Mouse (Mus musculus) embryo, embryonic 10 days (tissue): ENCODE results near the gene Mov10.

Experiments
- DNase-seq: peaks from one replicate; pipeline ENCODE4 v3.0.0-alpha.2; 2015; ENCODE audit warnings: low spot score

Gene Mov10

GRCm38 (mm10) chr3:104805539-104805938 lies 12.8 kb downstream of the Mov10 start:
- no peak for DNase-seq

- no peak for DNase-seq
Observed at GRCm38 (mm10) chr3:104804312-104804711, 14.1 kb downstream of the Mov10 start.

DNA sequence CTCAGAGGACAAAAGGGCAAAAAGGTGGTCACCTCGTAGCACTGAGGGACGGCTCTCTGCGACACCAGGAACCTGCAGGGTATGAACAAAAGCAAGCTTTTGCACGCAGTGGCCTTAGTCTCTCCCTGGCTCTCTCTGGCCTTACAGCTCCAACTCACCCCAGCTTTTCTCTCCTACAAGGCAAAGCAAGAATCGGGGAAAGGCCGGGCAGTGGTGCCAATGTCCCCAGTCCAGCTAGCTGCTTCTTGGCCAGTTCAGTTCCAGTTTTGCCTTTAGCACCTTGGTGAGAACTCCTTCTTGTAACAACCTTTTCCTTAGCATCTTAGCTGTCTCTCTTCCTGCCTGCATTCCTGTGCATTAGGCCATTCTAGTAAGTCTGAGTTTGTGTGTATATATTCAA lies 16.9 kb downstream of the Mov10 start:
- no peak for DNase-seq

DNA sequence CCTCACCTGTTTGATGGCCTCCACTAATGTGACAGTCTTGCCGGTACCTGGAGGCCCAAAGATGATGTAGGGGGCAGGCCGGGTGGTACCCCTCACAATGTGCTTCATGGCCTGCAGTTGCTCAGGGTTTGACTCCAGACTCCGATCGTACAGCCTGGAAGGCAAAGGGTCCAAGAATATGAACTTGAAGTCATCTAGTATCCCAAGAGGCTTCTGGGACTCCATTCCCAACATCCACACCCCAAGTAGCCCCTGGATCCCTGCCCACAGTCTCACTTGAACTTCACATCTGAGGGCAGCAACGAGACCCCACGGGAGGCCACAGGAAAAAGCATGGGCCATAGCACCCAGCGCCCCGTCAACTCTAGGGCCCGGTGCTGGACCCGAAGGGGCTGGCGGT lies 17.7 kb downstream of the Mov10 start:
- no peak for DNase-seq

GRCm38 (mm10) chr3:104796430-104797082 lies 21.8 kb downstream of the Mov10 start:
- no peak for DNase-seq

GRCm38 (mm10) chr3:104795661-104796340 lies 22.6 kb downstream of the Mov10 start:
- DNase-seq: no peak

GRCm38 (mm10) chr3:104794953-104795470 lies 23.4 kb downstream of the Mov10 start:
- no peak for DNase-seq

DNA sequence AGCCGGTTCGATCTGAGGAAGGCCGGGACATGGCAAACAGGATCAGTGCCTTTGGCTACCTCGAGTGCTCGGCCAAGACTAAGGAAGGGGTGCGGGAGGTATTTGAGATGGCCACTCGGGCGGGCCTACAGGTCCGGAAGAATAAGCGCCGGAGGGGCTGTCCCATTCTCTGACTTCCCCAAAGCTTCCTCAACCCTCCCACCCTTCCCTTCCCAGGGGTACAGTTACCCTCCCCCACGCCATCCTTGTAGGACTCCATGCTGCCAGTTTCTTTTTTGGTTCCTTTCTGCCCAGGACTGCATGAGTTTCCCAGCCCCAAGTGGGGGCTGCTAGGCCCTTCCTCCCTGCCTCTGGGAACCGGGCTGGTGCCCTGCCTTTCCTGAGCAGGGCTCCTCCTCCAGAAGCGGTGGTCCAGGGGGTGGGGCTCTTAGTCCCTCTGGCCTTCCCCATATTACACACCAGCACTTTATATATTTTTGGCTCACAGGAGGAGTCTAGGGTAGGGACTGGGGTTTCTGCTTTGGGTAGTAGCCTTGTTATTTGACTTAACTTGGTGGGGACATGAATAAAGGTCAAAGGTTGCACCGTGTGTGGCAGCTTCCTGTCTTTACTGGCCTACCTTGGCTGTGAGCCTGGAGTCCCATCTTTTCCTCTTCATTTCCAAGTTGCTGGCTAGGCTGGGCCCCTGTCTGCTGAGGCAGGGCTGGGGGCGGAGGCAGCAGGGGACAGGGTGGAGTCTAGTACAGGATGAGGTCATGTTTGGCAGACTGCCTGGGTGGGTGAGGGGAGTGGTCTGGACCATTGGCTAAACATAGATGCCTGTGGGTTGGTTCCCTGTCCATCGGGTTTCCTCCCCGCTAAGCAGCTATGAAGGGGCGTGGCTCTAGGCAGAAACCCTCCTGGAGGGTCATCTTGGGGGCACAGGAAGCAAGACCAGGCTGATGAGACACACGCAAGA lies 24.2 kb downstream of the Mov10 start:
- DNase-seq: peak; percentile 94

- no peak for DNase-seq
Observed at GRCm38 (mm10) chr3:104792360-104793270, 25.7 kb downstream of the Mov10 start.

- no peak for DNase-seq
Observed at GRCm38 (mm10) chr3:104791671-104792070, 26.7 kb downstream of the Mov10 start.

DNA sequence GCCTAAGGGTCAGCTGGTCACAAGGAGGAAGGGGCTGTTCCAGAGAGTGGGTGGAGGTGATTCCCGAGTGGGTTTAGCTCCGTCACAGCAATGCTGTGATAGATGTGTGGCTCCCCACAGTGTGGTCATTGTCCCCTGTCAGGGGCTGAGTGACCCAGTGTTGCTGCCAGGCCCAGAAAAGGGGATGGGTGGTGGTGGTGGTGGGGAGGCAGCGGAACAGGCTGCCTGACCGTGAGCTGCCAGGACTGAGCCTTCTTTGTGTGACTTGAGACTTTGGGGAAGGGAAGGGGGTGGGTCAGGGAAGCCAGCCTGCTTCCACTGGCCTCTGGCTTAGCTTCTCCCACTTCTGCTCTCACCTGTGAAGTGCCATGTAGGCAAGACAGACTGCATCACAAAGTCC lies 27.3 kb downstream of the Mov10 start:
- no peak for DNase-seq

DNA sequence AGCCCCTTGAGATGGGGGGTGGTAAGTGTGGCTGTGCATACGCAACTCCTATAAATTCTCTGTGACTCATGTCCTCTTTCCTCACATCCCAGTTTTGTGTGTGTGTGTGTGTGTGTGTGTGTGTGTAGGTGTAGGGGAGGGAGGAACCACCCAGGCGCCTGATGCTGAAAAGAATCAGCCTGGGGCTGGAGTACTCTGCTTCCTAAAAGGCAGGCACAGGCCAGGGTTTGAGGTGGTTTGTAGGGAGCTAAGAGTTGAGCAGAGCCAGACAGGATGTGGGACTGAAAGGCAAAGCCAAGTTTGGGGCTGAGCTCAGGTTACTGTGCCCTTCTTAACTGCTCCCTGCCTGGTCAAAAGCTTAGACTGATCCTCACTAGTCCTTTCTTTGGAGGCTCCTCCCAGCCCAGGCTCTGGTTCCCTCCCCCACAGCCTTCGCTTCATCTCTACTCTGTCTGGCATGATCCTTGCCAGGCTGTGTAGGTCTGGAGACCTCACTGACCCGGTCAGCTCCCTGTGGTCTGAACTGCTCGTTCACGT lies 27.9 kb downstream of the Mov10 start:
- peak; percentile 83 for DNase-seq

DNA sequence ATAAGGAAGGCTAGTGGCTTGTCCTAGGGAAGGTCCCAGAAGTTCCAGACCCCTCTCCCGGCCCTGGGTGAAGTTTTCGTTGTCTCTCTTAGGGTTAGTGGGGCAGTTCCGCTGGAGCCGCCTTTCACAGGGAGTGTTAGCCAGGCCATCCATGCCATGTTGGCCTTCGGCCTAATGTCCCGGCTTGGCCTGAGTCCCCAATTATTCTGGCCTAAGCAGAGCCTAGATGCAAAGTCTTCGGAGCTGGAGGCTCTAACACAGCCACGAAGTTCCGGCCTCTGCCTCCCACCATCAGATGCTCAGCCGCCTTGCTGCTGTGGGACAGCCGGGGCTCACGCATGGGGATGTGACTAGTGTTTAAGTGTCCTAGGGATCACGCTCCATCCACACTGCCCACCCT lies 28.5 kb downstream of the Mov10 start:
- no peak for DNase-seq

DNA sequence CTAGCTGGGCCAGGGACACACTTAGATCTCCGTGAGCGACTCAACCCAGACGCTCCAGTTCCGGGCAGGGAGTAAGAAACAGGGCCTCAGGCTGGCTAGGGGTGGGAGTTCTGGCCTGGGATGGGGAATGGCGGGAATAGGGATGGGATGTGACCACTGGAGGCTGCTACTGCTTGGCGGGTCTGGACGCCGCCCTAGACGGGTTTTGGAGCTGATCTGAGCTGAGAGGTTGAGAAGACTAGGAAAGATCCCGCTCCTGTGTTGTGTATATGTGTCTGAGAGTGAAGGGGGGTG lies 29.1 kb downstream of the Mov10 start:
- DNase-seq: peak; percentile 44

GRCm38 (mm10) chr3:104788561-104789311 lies 29.6 kb downstream of the Mov10 start:
- peak; percentile 88 for DNase-seq

GRCm38 (mm10) chr3:104788075-104788474 lies 30.3 kb downstream of the Mov10 start, which contains the start of gene Rhoc:
Rhoc (plus strand) TSS chr3:104788375.
- no peak for DNase-seq

DNA sequence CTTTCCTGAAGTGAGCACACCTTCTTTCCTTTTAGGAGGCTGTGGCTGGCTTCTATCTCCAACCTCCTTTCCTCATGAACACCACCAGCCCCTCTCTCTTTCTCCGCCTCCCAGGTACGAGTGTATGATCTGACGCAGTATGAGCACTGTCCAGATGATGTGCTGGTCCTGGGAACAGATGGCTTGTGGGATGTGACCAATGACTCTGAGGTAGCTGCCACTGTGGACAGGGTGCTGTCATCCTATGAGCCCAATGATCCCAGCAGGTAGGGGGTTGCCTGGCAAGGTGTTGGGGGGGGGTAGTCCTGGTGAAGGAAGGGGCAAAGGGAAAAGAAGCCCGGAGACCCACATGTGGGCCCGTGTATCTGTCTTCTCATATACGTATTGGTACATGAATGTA lies 33.1 kb downstream of the Mov10 start:
- no peak for DNase-seq

DNA sequence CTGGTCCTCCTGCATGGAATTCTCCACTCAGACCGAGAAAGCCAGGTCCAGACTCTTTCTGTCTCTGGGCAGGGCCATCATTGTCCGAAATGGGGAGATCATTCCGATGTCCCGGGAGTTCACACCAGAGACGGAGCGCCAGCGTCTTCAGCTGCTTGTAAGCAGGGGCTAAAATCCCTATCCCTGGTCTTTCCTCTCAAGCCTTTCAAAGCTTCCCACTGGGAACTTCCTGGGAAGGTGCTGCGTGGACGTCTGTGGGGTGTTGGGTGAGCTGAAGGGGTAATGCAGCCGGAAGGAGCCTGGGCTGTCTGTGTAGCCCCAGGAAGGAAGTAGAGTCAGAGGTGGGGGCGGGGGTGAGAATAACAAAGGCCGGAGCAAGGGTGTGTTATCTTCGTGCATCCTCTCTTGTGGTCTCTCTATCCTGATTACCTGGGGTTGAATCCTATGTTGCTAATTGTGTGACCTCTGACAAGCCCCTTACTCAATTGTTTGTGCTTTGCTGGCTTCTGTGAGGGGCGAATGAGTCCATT lies 34.3 kb downstream of the Mov10 start:
- no peak for DNase-seq

- DNase-seq: no peak
Observed at GRCm38 (mm10) chr3:104782061-104782681, 36.2 kb downstream of the Mov10 start.

GRCm38 (mm10) chr3:104781471-104781903 lies 36.9 kb downstream of the Mov10 start, which contains the start of gene Fam19a3:
Fam19a3 (minus strand) TSS chr3:104781840.
- no peak for DNase-seq
